Mouse (Mus musculus): ENCODE results near the gene Aox2. TPM values are rescaled to one million over a fixed set of nuclear protein-coding genes. Genes with fewer than 3 reads are reported as not detected.
"Not testable (repeated sequence)": the region's sequence is repeated elsewhere in the genome, so short reads cannot be mapped to it uniquely, and the experiment has no call there.

Gene Aox2
- total RNA-seq, 4 experiments from 2014 or later = 0.06 to 0.15 (median 0.07) TPM; not detected in 1

DNA sequence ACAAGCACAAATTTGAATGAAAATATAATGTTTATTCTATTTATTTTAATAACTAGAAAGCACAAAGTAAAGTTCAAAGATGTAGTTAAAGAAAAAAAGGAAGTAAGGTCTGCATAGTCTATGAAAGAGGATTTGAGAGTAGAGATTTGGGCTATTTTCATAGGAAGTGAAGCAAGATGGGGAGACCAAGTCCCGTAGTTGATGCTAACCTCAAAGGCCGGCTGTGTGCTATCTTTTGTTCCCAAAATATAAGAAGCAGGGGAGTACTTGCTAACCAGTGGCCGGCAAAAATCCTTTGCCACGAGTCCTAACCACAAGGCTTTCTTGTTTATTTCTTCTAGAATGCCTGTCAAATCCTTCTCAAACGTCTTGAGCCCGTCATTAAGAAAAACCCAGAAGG is 70.6 kb downstream of the Aox2 start:
- DNase-seq = no peak

DNA sequence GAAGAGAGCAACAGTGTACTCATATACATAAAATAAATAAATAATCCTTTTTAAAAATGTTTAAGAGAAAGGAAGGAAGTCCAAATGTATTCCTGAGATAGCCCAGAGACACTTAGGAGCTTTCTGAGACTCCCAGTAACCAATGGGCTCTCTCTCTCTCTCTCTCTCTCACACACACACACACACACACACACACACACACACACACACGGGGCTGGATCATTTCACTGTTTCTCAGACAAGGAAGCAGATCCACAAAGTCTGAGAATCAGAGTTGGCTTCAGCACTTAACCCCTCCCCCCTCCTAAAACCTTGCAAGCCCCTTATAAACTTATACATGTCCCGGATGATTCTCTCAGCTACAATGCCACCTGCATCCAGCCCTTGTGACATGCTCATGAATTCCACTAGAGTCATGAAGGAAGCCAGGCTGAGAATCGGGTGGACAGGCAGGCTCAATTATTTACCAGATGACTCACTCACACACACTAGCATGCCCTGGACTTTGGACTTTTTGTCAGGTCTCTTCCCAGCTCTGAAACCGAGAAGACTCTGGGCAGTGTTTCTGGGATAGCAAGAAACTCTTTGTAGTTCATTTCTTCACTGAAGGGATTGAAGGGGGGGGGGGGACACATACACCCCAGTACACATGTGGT is 75.2 kb downstream of the Aox2 start:
- no peak for DNase-seq

DNA sequence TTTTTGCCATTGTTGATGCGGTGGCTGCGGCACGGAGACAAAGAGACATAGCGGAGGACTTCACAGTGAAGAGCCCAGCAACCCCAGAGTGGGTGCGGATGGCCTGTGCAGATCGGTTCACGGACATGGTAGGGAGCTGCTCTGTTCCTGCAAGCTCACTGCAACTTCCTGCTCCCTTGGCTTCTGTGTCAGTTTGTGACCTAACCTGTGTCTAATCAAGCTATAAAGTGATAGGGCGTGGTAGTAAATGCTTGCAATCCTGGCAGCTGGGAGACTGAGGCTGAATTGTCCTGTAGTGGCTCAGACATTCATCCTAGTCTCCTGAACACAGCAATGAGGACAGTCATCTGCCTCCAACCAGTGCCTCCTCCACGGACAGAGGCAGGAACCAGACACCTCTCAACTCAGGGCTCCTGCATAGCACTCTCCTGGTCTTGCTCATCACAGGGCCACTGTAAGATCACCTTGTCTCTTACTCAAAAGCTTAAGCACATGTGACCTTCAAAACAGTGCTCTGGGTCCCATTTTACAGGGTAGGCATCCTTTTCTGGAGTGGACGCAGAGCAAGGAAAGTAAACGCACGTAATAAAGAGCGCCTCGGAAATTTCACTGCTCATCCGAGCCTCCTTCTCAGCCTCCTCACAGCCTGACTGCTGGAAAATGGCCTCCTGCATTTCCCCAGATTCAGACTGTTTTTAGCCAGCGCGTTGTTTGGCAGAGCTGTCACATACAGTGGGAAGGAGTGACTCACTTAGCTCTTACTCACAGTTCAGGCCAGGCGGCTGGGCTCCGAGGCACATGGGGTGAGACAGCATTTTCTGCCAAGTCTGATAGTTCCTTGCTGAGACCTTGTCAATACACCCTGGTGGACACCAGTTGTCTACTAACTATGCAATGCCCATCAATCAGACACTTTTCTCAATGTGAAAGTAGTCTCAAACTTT is 81.1 kb downstream of the Aox2 start:
- DNase-seq = peak; percentile 83

DNA sequence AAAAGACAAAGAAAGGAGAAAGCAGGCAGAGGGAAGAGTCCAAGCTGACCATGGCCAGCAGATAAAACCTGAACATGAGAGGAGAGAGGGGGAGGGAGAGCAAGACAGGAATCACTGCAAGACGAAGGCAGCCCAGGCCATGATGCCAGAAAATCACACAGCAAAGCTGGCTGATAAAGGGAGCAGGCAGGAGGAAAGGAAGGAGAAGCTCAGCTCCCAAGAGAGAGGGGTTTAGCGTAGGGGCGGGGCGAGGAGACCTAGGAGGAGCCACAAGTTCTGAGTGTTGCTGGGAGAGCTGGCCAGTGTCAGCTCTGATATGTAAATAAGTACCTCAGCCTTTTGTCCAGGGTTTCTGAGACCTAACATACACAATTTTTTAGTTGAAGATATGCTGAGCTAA is 84.2 kb downstream of the Aox2 start:
- DNase-seq = no peak

DNA sequence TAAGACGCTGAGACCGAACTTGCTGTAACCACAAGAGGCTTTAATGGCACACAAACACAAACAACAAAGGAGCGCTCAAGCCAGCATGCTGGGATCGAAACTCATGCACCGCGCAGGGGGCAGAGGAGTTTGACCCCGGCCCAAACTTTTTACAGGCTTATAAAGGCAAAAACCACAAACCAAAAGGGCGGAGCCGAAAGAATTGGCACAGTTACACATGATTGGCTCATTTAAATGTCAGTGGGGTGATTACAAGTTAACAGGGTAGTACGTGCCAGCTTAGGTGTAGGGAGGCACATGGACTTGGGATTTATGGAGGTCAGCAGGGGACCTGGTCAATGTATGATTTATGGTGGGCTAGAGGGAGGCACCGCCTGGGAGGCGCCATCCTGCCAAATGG is 86.4 kb downstream of the Aox2 start:
- DNase-seq = no peak

DNA sequence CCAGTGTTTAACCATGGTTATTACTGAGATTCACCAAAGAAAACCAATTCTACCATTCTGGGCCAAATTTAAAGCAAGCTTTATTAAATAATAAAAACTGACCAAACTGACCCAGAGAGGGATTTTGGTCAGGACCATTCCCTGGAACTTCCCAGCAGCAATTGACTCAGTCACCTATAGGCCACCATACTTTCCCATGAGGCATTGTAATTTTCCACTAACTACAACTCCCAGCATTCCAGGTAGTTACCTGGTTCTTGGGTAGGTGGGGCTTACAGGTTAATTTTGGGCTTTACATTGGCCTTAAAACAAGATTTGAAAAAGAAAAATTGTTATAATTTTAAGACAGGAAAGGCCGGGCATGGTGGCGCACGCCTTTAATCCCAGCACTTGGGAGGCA is 87.7 kb downstream of the Aox2 start:
- DNase-seq = no peak

DNA sequence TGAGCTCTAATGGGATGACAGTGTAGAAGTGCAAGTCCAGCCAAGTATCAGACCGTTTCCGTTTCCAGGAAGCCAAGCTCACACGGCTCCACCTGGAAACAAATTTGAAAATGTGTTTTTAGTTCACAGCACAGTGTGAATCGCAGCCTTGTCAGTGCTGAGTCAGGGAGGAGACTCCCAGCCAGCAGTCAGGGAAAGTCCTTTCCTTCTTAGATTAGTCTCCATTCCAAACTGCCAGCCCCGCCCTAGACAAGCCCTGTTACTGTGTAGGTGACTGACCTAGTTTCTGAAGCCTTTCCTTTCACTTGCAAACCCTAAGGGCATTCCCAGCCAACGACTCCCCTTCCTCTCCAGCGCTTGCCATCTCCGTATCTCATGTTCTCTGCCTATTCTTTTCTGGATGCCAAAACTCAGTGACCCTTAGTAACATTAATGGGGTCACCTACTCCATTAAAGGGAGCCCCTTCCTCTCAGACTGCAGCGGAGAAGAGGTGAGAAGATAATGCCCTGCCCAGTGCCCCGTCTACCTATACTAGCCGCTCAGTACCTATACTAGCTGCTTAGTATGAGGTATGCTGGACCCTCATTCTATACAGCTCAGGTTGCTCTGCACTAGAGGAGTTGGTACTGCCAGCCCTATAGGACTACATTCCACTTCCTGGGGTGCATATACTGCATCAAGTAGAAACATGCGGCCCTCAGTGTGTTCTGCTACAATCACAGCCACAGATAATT is 88.8 kb downstream of the Aox2 start:
- DNase-seq = no peak

DNA sequence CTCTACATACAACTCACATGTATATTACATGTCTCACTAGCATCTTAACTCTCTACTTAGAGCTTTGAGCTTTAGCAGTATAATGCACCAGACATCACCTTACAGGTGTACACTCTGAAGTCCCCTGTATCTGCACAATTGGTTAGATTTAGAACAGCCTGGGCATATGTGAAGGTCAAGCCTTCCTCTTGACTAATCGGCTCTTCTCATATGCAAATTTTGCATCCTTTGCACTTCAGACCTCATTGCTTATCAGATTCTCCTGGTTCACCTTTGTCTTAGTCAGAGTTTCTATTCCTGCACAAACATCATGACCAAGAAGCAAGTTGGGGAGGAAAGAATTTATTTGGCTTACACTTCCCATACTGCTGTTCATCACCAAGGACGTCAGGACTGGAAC is 91.6 kb downstream of the Aox2 start:
- no peak for DNase-seq

DNA sequence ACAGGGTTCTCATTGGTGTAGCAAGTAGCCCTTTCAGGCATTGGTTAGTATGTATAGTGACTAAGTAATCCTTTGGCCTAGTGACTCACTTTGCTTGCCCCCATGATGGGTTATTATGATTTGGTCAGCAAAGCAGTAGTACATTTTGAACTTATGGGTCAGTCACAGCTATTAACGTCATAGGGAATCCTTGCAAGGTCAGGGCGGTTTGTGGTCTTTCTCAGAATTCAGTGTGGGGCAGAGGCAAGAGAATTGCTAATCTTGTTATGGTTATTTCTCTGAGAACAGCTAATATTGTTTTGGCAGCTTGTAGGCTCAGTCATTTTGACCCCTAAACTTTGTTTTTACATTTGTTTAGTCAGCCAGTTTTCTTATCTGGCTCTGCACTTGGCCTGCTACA is 96.1 kb downstream of the Aox2 start:
- DNase-seq = not testable (repeated sequence)

DNA sequence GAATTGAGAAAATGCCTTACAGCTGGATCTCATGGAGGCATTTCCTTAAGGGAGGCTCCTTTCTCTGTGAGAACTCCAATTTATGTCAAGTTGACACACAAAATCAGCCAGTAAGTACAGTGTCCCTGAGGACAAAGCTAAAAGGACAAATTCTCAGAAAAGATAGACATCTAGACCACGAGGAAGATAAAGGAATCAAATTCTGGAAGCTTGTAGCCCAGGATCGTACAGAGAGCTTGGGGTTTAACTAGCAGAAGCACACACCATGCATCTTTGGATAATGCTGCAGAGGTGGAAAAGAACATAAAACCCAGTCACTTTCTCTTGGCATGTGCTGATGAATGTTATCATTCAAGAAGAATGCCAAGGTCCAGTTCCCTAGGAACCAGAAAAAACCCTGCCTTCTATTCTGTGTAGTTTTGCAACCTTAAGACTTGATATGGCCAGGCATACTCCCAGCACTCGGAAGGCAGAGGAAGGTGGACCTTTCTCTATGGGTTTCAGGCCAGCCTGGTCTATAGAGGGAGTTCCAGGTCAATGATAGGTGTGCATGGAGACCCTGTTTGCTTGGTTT is 97.5 kb downstream of the Aox2 start:
- no peak for DNase-seq

DNA sequence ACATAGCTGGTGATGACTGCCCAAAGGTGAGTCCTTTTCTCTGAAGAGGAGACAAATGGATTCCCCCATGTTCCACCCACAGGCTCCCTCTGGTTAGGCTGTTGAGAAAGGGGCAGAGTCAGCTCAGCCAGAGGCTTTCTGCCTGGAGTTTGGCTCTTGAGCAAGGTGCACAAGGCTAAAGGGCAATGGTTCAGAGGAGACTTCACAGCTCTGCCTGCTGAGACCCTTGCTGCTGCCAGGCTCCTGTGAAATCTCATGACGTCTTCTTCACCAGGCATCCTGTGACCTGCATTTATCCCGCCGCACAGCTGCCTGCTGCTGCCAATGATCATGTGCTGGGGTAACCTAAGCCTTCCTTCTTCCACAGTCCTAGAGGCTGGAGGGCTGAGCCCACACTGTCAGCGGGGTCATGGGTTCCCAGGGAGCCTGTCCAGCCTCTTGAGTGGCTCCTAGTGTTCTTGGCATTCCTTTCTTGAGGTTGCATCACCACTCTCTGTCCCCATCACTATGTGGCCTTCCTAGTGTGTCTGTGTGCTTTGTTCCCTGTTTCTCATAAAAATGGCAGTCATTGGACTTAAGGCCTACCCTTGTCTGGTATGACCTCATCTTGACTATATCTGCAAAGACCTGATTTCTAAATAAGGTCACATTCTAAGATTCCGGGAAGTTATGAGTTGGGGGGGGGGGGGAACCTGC is 104.6 kb downstream of the Aox2 start:
- no peak for DNase-seq

DNA sequence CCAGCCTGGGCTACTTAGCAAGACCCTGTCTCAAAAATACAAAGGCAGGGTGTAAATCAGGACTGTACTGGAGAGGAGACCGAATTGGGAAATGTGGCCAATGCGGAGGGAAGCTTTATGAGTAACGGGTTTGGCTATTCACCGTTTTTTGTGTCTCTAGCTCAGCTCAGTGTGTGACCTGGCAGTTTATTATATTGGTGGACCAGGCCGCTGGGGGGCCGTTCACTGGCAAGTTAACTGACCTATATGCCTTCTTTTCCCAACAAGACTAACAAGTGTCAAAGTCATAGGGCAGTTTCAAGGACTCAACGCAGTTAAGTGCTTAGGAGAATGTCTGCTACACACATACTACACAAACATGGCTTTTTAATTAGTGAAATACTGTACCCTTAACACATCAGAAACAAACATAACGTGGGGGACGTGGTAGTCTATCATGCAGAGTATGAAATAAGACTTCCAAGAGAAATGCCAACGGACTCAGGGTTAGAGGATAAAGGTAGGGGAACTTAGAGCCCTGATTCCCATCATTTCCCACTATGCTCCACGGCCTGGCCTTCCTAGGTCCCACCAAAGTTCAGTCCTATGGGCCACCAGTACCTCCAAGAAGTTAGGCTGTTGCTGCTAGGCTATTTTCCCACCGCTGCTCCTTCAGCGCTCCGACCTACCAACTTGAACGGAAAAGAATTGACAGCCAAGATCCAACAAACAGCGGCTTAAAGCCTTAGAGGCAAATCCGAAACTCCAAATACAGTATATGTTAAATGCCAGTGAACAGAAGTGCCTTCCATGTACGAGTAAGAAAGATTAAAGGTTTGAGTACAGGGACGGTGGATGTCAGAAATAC is 113.5 kb downstream of the Aox2 start:
- no peak for DNase-seq

DNA sequence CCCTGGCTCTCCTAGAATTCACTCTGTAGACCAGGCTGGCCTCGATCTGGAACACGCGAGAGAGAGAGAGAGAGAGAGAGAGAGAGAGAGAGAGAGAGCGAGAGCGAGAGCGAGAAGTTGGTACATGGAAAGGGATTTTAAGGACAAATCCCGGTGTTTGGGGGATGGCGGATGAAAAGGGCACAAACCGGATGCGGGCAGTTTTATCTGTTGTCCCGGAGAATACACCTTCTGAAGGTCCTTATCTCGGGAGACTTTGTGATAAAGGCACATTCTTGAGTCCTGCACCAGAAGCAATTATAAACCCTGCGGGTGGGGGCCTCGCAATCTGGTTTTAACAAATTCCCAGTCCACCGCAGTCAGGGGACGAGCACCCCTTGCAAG is 114.1 kb downstream of the Aox2 start:
- DNase-seq = no peak

DNA sequence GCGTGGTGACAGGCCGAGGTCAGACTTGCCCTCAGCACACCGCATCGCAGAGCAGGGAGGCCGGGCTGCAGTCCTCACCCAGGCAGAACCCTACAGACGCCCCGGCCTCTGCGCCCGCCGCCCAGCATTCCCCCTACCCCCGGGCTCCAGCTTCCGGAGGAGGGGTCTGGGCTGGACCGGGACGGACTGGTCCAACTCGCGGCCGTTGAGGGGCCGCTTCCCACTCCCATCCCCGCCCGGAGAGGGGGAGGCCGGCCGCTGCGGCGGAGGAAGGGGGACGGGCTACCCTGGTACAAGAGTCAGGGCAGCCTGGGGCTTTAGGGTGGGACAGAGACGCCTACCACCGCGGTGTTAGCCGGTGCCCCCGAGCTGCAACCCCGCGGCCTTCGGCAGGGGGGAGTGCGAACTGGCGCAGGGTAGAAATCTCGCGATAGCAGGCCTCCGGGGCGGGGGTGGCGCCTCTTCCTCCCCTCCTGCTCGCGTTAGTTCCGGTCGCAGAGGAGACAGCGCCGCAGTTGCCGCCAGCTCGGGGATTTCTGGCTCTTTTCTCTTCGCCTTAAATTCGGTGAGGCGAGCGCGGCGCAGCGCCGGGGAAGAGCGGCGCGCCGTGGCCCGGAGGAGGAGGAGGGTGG is 114.6 kb downstream of the Aox2 start, which contains the start of gene Bzw1:
TSS of gene Bzw1 (plus strand) at position 247 of the 632 bp plus-strand sequence.
- peak; percentile 86 for DNase-seq

DNA sequence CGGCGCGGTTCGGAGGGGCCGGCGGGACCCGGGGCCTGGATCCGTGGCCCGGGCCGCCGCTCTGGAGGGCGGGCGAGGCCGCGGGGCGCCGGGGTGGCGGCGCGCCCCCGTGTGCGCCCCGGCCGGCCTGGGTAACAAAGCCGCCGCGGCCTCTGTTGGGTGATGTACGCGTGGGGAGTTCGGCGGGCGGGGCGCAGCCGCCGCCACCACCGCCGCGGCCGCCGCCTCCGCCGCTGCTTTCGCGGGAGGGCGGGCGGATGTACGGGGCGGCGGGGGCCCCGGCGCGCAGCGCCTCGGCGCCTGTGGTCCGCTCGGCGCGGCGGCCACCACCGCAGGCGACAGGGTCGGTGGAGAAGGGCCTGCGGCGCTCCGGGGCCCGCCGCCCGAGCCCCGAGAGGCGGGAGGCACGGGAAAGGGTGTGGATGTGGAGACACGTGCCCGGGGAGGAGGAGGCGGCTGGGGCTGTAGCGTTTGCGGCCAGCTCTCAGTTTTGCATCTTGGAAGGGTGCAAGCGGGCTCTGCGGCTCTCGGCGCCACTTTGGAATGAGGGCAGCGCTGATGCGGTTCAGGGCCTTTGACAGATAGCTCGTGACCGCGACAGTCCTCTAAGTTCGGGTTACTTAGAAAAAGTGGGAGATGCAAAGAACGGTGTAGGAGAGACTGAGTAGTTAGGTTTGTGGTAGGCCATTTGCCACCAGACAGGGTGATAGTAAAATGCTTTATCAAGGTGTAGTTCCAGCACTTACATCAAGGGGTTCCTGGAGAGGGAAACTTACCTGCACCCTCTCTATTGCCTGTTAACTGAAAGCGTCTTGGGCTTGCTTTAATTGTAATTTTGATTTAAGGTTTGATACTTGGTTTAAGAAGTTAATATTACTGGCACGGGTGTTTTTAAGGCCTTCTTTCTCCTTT is 115.4 kb downstream of the Aox2 start:
- DNase-seq = peak; percentile 40

DNA sequence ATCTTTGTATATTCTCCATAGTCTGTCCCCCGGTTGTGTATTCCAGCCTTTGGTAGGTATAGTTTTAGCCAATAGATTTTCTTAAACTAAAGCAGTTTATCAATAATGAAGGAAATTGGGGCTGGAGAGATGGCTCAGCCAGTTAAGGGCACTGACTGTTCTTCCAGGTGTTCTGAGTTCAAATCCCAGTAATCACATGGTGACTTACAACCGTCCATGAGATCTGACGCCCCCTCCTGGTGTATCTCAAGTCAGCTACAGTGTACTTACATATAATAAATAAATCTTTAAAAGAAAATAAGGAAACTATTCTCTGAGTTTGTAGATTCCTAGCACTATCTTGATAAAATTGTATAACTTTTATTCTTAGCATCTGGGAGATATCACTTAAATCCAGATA is 117.2 kb downstream of the Aox2 start:
- no peak for DNase-seq

DNA sequence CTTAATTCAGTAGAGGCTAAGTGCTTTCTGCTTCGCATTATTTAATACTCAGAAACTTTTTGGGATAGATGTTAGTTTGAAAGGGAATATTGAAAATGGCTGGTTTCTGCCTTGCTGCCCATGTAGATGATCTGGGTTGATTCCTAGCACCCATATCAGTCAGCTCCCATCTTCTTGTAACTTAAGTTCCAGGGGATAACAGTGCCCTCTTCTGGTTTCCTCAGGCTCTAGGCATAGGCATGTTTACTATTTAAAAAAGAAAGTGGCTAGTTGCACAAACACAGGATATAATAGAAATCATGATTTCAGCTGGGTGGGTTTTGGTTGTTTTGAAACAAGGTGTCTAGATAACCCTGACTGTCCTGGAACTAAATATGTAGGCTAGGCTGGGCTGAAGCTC is 118.1 kb downstream of the Aox2 start:
- DNase-seq = no peak

DNA sequence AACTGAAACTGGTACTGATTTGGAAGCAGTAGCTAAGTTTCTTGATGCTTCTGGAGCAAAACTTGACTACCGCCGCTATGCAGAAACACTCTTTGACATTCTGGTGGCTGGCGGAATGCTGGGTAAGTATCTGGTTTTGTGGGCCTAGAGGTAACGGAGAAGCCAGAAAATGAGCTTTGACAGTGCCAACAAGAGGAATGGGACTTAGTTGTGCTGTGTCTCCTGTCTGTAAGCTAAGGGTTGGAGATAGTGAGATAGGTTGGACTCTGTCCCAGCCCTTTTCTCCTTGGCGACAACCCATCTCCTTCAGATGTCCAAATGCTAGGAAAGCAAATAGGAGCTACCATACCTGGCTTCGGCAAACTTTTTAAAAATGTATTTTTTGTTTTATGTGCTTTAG is 119.6 kb downstream of the Aox2 start:
- no peak for DNase-seq

DNA sequence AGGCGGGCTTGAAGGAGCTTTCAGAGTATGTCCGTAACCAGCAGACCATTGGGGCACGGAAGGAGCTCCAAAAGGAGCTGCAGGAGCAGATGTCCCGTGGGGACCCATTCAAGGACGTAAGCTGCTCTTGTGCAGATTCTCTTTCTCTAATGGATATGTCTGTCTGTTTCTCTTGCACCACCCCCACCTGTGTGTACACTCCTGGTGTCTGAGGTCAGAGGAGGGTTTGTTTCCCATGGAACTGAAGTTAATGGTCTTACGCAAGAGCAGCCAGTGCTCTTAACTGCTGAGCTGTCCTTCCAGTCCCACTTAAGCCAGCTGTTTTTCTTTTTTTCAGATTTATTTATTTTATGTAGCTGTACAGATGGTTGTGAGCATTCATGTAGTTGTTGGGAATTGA is 123.3 kb downstream of the Aox2 start:
- no peak for DNase-seq

DNA sequence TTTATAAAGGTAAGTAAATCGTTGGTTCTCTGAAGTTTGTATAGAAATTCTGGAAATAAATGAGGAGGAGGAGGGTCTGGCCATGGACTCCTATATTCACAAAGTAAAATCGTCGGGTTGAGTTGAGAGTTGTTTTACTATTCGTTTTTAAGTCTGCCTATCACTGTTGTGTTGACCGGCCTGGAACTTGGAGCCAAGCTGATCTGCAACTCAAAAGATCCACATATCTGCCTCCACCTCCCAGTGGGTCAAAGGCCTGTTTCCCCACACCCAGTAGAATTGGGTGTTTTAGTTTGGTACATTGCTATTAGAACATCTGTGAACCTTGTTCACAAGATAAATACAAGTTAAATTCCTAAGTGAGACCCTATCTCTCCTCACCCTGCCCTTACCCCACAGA is 125.6 kb downstream of the Aox2 start:
- no peak for DNase-seq
